Mouse (Mus musculus): ENCODE results near the gene Tmtc4. TPM values are rescaled to one million over a fixed set of nuclear protein-coding genes. Genes with fewer than 3 reads are reported as not detected.

The Tmtc4 gene
- polyA plus RNA-seq, 1 experiment = 5.4 TPM

- TF ChIP-seq POLR2A (IDR thresholded peaks at IDR 0.05; ENCODE audit: low read depth, low read length) (no peak), CTCF (IDR thresholded peaks at IDR 0.05; ENCODE audit: extremely low read depth, insufficient read length, insufficient replicate concordance, low read depth, low read length) (no peak)
- WGBS = 43% methylated on average over 2 of the region's 2 CpGs
- Histone ChIP-seq H3K27me3 (ENCODE audit: control insufficient read depth, insufficient read depth, low read length) (no peaks in the 10 kb centered on the region), H3K4me1 (ENCODE audit: control insufficient read depth, insufficient read depth, insufficient read length, low read length) (peaks cover 34% of the 10 kb centered on the region), H3K36me3 (ENCODE audit: control insufficient read depth, insufficient read depth, low read length) (peaks cover 9% of the 10 kb centered on the region), H3K27ac (ENCODE audit: insufficient read depth, low read depth, low read length) (peak overlapping the region; percentile 42; the same call in 1 of the 2 replicates), H3K4me3 (ENCODE audit: low read depth, low read length) (no peak overlapping the region)
Measured at GRCm38 (mm10) chr14:122903923-122904351, 79.9 kb downstream of the Tmtc4 start.

- H3K27me3 ChIP-seq (ENCODE audit: control insufficient read depth, insufficient read depth, low read length) = no peaks in the 10 kb centered on the region
- H3K4me1 ChIP-seq (ENCODE audit: control insufficient read depth, insufficient read depth, insufficient read length, low read length) = peaks cover 28% of the 10 kb centered on the region
- peak overlapping the region; percentile 78 for H3K27ac ChIP-seq (ENCODE audit: insufficient read depth, low read depth, low read length)
- H3K36me3 ChIP-seq (ENCODE audit: control insufficient read depth, insufficient read depth, low read length) = peaks cover 9% of the 10 kb centered on the region
- 26% methylated on average over 4 of the region's 4 CpGs for WGBS
- H3K4me3 ChIP-seq (ENCODE audit: low read depth, low read length) = no peak overlapping the region
- TF ChIP-seq POLR2A (IDR thresholded peaks at IDR 0.05; ENCODE audit: low read depth, low read length) = no peak
- TF ChIP-seq CTCF (IDR thresholded peaks at IDR 0.05; ENCODE audit: extremely low read depth, insufficient read length, insufficient replicate concordance, low read depth, low read length) = peak; percentile 55; the same call in 1 of the 2 replicates
Measured at GRCm38 (mm10) chr14:122902884-122903283, 81.0 kb downstream of the Tmtc4 start.

GRCm38 (mm10) chr14:122902136-122902535, 81.7 kb downstream of the Tmtc4 start:
- H3K27me3 ChIP-seq (ENCODE audit: control insufficient read depth, insufficient read depth, low read length) = no peaks in the 10 kb centered on the region
- peak overlapping the region; percentile 73 for H3K27ac ChIP-seq (ENCODE audit: insufficient read depth, low read depth, low read length)
- H3K4me3 ChIP-seq (ENCODE audit: low read depth, low read length) = no peak overlapping the region
- peaks cover 28% of the 10 kb centered on the region for H3K4me1 ChIP-seq (ENCODE audit: control insufficient read depth, insufficient read depth, insufficient read length, low read length)
- 16% methylated on average over 2 of the region's 2 CpGs for WGBS
- H3K36me3 ChIP-seq (ENCODE audit: control insufficient read depth, insufficient read depth, low read length) = peaks cover 9% of the 10 kb centered on the region
- TF ChIP-seq POLR2A (IDR thresholded peaks at IDR 0.05; ENCODE audit: low read depth, low read length) (no peak), CTCF (IDR thresholded peaks at IDR 0.05; ENCODE audit: extremely low read depth, insufficient read length, insufficient replicate concordance, low read depth, low read length) (no peak)

- Histone ChIP-seq H3K4me1 (ENCODE audit: control insufficient read depth, insufficient read depth, insufficient read length, low read length) (peaks cover 28% of the 10 kb centered on the region), H3K27me3 (ENCODE audit: control insufficient read depth, insufficient read depth, low read length) (no peaks in the 10 kb centered on the region), H3K4me3 (ENCODE audit: low read depth, low read length) (no peak overlapping the region), H3K36me3 (ENCODE audit: control insufficient read depth, insufficient read depth, low read length) (peaks cover 9% of the 10 kb centered on the region), H3K27ac (ENCODE audit: insufficient read depth, low read depth, low read length) (peak overlapping the region; percentile 80)
- TF ChIP-seq CTCF (IDR thresholded peaks at IDR 0.05; ENCODE audit: extremely low read depth, insufficient read length, insufficient replicate concordance, low read depth, low read length) = no peak
- no peak for TF ChIP-seq POLR2A (IDR thresholded peaks at IDR 0.05; ENCODE audit: low read depth, low read length)
- 25% methylated on average over 2 of the region's 2 CpGs for WGBS
Measured at GRCm38 (mm10) chr14:122901715-122902114, 82.1 kb downstream of the Tmtc4 start.

GRCm38 (mm10) chr14:122901177-122901576, 82.7 kb downstream of the Tmtc4 start:
- TF ChIP-seq CTCF (IDR thresholded peaks at IDR 0.05; ENCODE audit: extremely low read depth, insufficient read length, insufficient replicate concordance, low read depth, low read length) (no peak), POLR2A (IDR thresholded peaks at IDR 0.05; ENCODE audit: low read depth, low read length) (no peak)
- H3K4me1 ChIP-seq (ENCODE audit: control insufficient read depth, insufficient read depth, insufficient read length, low read length) = peaks cover 28% of the 10 kb centered on the region
- no peak overlapping the region for H3K4me3 ChIP-seq (ENCODE audit: low read depth, low read length)
- H3K27ac ChIP-seq (ENCODE audit: insufficient read depth, low read depth, low read length) = peak overlapping the region; percentile 17; the same call in 1 of the 2 replicates
- no peaks in the 10 kb centered on the region for H3K27me3 ChIP-seq (ENCODE audit: control insufficient read depth, insufficient read depth, low read length)
- peaks cover 9% of the 10 kb centered on the region for H3K36me3 ChIP-seq (ENCODE audit: control insufficient read depth, insufficient read depth, low read length)
- 32% methylated on average over 3 of the region's 3 CpGs for WGBS

- H3K36me3 ChIP-seq (ENCODE audit: control insufficient read depth, insufficient read depth, low read length) = peaks cover 10% of the 10 kb centered on the region
Measured at GRCm38 (mm10) chr14:122900679-122901078, 83.2 kb downstream of the Tmtc4 start.

GRCm38 (mm10) chr14:122898550-122898949, 85.3 kb downstream of the Tmtc4 start:
- Histone ChIP-seq H3K27me3 (ENCODE audit: control insufficient read depth, insufficient read depth, low read length) (no peaks in the 10 kb centered on the region), H3K27ac (ENCODE audit: insufficient read depth, low read depth, low read length) (no peak overlapping the region), H3K4me1 (ENCODE audit: control insufficient read depth, insufficient read depth, insufficient read length, low read length) (peaks cover 21% of the 10 kb centered on the region), H3K36me3 (ENCODE audit: control insufficient read depth, insufficient read depth, low read length) (peaks cover 17% of the 10 kb centered on the region), H3K4me3 (ENCODE audit: low read depth, low read length) (no peak overlapping the region)
- TF ChIP-seq CTCF (IDR thresholded peaks at IDR 0.05; ENCODE audit: extremely low read depth, insufficient read length, insufficient replicate concordance, low read depth, low read length) = no peak
- TF ChIP-seq POLR2A (IDR thresholded peaks at IDR 0.05; ENCODE audit: low read depth, low read length) = no peak

More at GRCm38 (mm10) chr14:122900679-122901078, 83.2 kb downstream of the Tmtc4 start:
- H3K27ac ChIP-seq (ENCODE audit: insufficient read depth, low read depth, low read length) = peak overlapping the region; percentile 17; the same call in 1 of the 2 replicates
- TF ChIP-seq CTCF (IDR thresholded peaks at IDR 0.05; ENCODE audit: extremely low read depth, insufficient read length, insufficient replicate concordance, low read depth, low read length) = no peak
- no peak overlapping the region for H3K4me3 ChIP-seq (ENCODE audit: low read depth, low read length)
- H3K4me1 ChIP-seq (ENCODE audit: control insufficient read depth, insufficient read depth, insufficient read length, low read length) = peaks cover 28% of the 10 kb centered on the region
- H3K27me3 ChIP-seq (ENCODE audit: control insufficient read depth, insufficient read depth, low read length) = no peaks in the 10 kb centered on the region
